In genomic region chr9:57281549-57281948, GRCm38 (mm10) we compare ENCODE assay signal across 7 mouse cellular contexts. TPM values are rescaled to one million over a fixed set of nuclear protein-coding genes. Genes with fewer than 3 reads are reported as not detected.
DNase-seq lines count a peak whose midpoint lies in the region; ATAC-seq lines count a peak whose summit lies in the region.

No protein-coding gene starts in this region.

- H3K27me3 ChIP-seq in forebrain, embryonic 11.5 days (ENCODE audit: control insufficient read depth, insufficient read depth, low read length), result no peaks in the 10 kb centered on the region
- no peaks in the 10 kb centered on the region for H3K27me3 ChIP-seq in midbrain, embryonic 13.5 days

- H3K9ac ChIP-seq in forebrain, embryonic 11.5 days (ENCODE audit: low read length), result peak overlapping the region; percentile 35; the same call in 1 of the 2 replicates
- H3K9ac ChIP-seq in midbrain, embryonic 13.5 days (replicated peaks), result peak overlapping the region; percentile 39; the same call in 1 of the 2 replicates

- ATAC-seq in forebrain, embryonic 11.5 days (replicated peaks; ENCODE audit: low FRiP score), result no peak
- peak; percentile 77 for ATAC-seq in midbrain, embryonic 13.5 days

- H3K4me1 ChIP-seq in forebrain, embryonic 11.5 days (replicated peaks; ENCODE audit: control insufficient read depth, insufficient read depth, low read length), result peaks cover 5% of the 10 kb centered on the region; the same call in 1 of the 2 replicates
- H3K4me1 ChIP-seq in midbrain, embryonic 13.5 days (replicated peaks), result peaks cover 8% of the 10 kb centered on the region

- WGBS in forebrain, embryonic 11.5 days, result 10% methylated on average over 20 of the region's 20 CpGs
- 9% methylated on average over 20 of the region's 20 CpGs for WGBS in midbrain, embryonic 13.5 days

- H3K4me2 ChIP-seq in forebrain, embryonic 11.5 days (ENCODE audit: low read depth, low read length, severe bottlenecking), result peak overlapping the region; percentile 43
- peak overlapping the region; percentile 46 for H3K4me2 ChIP-seq in midbrain, embryonic 13.5 days (replicated peaks)

- DNase-seq in ovary, postnatal 36 days (ENCODE audit: low spot score), result peak; percentile 55
- DNase-seq in ovary, postnatal 10 days (ENCODE audit: low spot score), result no peak
- peak; percentile 71 for DNase-seq in forebrain, embryonic 11.5 days (ENCODE audit: low spot score)
- DNase-seq in kidney, postnatal 14 days, result peak; percentile 50
- DNase-seq in frontal cortex, postnatal 36 days (ENCODE audit: low spot score in 2 of 2), result no peak
- no peak for DNase-seq in right cerebral cortex, adult 2 months (ENCODE audit: low spot score in 2 of 2)

- H3K4me3 ChIP-seq in forebrain, embryonic 11.5 days (ENCODE audit: low read depth, low read length), result no peak overlapping the region
- H3K4me3 ChIP-seq in midbrain, embryonic 13.5 days (replicated peaks), result peak overlapping the region; percentile 19

- H3K36me3 ChIP-seq in forebrain, embryonic 11.5 days (ENCODE audit: control insufficient read depth, insufficient read depth, low read length), result no peaks in the 10 kb centered on the region
- H3K36me3 ChIP-seq in midbrain, embryonic 13.5 days, result no peaks in the 10 kb centered on the region

- no peak overlapping the region for H3K27ac ChIP-seq in forebrain, embryonic 11.5 days (ENCODE audit: low read depth, low read length)
- H3K27ac ChIP-seq in midbrain, embryonic 13.5 days, result no peak overlapping the region

- no peaks in the 10 kb centered on the region for H3K9me3 ChIP-seq in forebrain, embryonic 11.5 days (ENCODE audit: control insufficient read depth, low read length)
- no peaks in the 10 kb centered on the region for H3K9me3 ChIP-seq in midbrain, embryonic 13.5 days

RNA-seq across cellular contexts. Expression of gene 1700017B05Rik, which starts 19.1 kb away (rescaled TPM):
- polyA plus RNA-seq in forebrain, embryonic 11.5 days (2014; fragmentation: Nextera tagmentation; extraction: Ambion mirVana), result 12.5 TPM in 2 replicates
- 4.4 and 5.6 TPM in 2 replicates for polyA plus RNA-seq in midbrain, embryonic 13.5 days (2015; fragmentation: Nextera tagmentation; extraction: Ambion mirVana)

RNA-seq across cellular contexts. Expression of gene Trcg1, which starts 45.2 kb away (rescaled TPM):
- polyA plus RNA-seq in forebrain, embryonic 11.5 days (2014; fragmentation: Nextera tagmentation; extraction: Ambion mirVana), result 0.09 TPM in 1 of 2 replicates, not detected in the other
- polyA plus RNA-seq in midbrain, embryonic 13.5 days (2015; fragmentation: Nextera tagmentation; extraction: Ambion mirVana), result not detected in 2 replicates

Comparison
In these comparisons a context has a peak if more than half of its experiments do, and no peak if none do; other contexts are left out.
1. DNase-seq: peak in ovary, postnatal 36 days (single experiment), forebrain, embryonic 11.5 days (single experiment) and kidney, postnatal 14 days (single experiment); none in ovary, postnatal 10 days (single experiment), frontal cortex, postnatal 36 days (0 of 2) and right cerebral cortex, adult 2 months (0 of 2).